Mouse (Mus musculus) heart, postnatal 0 days (tissue): ENCODE measurements at regions not wholly inside any gene's neighbourhood (a gene's known extent, or its start where the extent isn't known, plus 50 kb on each side); places are given as distances from the start of the nearest gene placed in this dataset.

Source experiments
- CTCF ChIP-seq: IDR thresholded peaks from 2 replicates; pipeline ENCODE4 v1.5.1; 2016; ENCODE audit warnings: antibody characterized with exemption, control low read depth, low read depth
- EP300 ChIP-seq: IDR thresholded peaks from 2 replicates; pipeline ENCODE4 v1.6.1; 2016; ENCODE audit warnings: antibody characterized with exemption, low read depth

DNA sequence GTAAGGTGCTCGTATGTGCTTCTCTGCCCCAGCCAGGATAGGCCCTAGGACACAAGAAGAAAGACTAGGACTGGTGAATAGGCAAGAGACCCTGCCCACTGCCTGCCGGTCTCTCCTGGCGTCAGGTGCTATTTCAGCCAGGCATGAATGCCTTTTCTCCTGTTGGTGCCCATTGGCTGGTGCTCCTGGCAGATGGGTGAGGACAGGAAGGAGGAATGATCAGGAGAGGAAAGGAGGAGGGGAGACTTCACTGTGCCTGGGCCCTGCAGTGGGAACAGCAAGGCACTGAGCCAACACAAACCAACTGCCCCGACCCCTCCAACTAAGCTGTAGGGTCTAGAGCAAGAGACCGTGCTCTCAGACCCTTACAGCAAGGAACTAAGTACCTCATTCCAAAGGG lies 100.4 kb downstream of the Pja1 start:
- TF ChIP-seq CTCF, result no peak
- TF ChIP-seq EP300, result no peak
